Mouse (Mus musculus) megakaryocyte-erythroid progenitor cell, adult 5-6 weeks (primary cell): Measurements from ENCODE around the gene Emg1. TPM values are rescaled to one million over a fixed set of nuclear protein-coding genes. Genes with fewer than 3 reads are reported as not detected.
A peak's percentile ranks its signal among the peaks of the same experiment; 100 is the strongest.

ENCODE experiments used
- ATAC-seq: replicated peaks from 2 replicates; pipeline ENCODE4 v1.8.0; 2016; ENCODE audit warnings: mild to moderate bottlenecking, inconsistent platforms; ENCODE audit not compliant: severe bottlenecking, poor library complexity, low FRiP score, low TSS enrichment
- total RNA-seq, 2 experiments: library from RNA; stranded (forward) in 1 of 2; stranded (reverse) in 1 of 2; fragments of 200-1000, 215-1000 nt in 1 of 2; fragments of >200 nt in 1 of 2; fragmentation: Nextera tagmentation in 1 of 2; gene quantifications; 2 replicates each; pipeline ENCODE4 v1.2.3; 2014 to 2017

Gene Emg1
- total RNA-seq (2014; fragmentation: Nextera tagmentation) (242 and 387 TPM in 2 replicates), total RNA-seq (2017) (375 and 422 TPM in 2 replicates)

- peak; percentile 87 for ATAC-seq
Observed at GRCm38 (mm10) chr6:124711824-124712782, at the start of gene Emg1, which contains the start of gene Phb2. Emg1 (minus strand) TSS chr6:124712178. Phb2 (plus strand) TSS chr6:124712336.

GRCm38 (mm10) chr6:124759259-124759658, 47.3 kb upstream of the Emg1 start:
- ATAC-seq, result peak; percentile 77

- ATAC-seq, result no peak
Observed at GRCm38 (mm10) chr6:124758849-124759232, 46.9 kb upstream of the Emg1 start.

- no peak for ATAC-seq
Observed at GRCm38 (mm10) chr6:124757909-124758848, 46.2 kb upstream of the Emg1 start.

- no peak for ATAC-seq
Observed at GRCm38 (mm10) chr6:124757351-124757880, 45.4 kb upstream of the Emg1 start.

GRCm38 (mm10) chr6:124756652-124757350, 44.8 kb upstream of the Emg1 start:
- no peak for ATAC-seq

- peak; percentile 36 for ATAC-seq
Observed at GRCm38 (mm10) chr6:124755831-124756595, 44.0 kb upstream of the Emg1 start, which contains the start of the genes Gm45234 and Atn1. Gm45234 (minus strand) TSS chr6:124756021. Atn1 (minus strand) TSS chr6:124756524.

GRCm38 (mm10) chr6:124755306-124755705, 43.3 kb upstream of the Emg1 start:
- ATAC-seq, result no peak

- ATAC-seq, result no peak
Observed at GRCm38 (mm10) chr6:124753861-124754260, 41.9 kb upstream of the Emg1 start.

GRCm38 (mm10) chr6:124750405-124750804, 38.4 kb upstream of the Emg1 start:
- ATAC-seq, result no peak

- ATAC-seq, result no peak
Observed at GRCm38 (mm10) chr6:124746654-124747632, 35.0 kb upstream of the Emg1 start.

GRCm38 (mm10) chr6:124746296-124746605, 34.3 kb upstream of the Emg1 start:
- ATAC-seq, result no peak

- peak; percentile 55 for ATAC-seq
Observed at GRCm38 (mm10) chr6:124745490-124746295, 33.7 kb upstream of the Emg1 start.

- ATAC-seq, result no peak
Observed at GRCm38 (mm10) chr6:124744755-124745321, 32.9 kb upstream of the Emg1 start.

- no peak for ATAC-seq
Observed at GRCm38 (mm10) chr6:124743647-124744046, 31.7 kb upstream of the Emg1 start.

GRCm38 (mm10) chr6:124742839-124743514, 31.0 kb upstream of the Emg1 start:
- no peak for ATAC-seq
